Mouse (Mus musculus): ENCODE measurements at regions not wholly inside any gene's neighbourhood (a gene's known extent, or its start where the extent isn't known, plus 50 kb on each side); places are given as distances from the start of the nearest gene placed in this dataset.
A peak's percentile ranks its signal among the peaks of the same experiment; 100 is the strongest.

DNA sequence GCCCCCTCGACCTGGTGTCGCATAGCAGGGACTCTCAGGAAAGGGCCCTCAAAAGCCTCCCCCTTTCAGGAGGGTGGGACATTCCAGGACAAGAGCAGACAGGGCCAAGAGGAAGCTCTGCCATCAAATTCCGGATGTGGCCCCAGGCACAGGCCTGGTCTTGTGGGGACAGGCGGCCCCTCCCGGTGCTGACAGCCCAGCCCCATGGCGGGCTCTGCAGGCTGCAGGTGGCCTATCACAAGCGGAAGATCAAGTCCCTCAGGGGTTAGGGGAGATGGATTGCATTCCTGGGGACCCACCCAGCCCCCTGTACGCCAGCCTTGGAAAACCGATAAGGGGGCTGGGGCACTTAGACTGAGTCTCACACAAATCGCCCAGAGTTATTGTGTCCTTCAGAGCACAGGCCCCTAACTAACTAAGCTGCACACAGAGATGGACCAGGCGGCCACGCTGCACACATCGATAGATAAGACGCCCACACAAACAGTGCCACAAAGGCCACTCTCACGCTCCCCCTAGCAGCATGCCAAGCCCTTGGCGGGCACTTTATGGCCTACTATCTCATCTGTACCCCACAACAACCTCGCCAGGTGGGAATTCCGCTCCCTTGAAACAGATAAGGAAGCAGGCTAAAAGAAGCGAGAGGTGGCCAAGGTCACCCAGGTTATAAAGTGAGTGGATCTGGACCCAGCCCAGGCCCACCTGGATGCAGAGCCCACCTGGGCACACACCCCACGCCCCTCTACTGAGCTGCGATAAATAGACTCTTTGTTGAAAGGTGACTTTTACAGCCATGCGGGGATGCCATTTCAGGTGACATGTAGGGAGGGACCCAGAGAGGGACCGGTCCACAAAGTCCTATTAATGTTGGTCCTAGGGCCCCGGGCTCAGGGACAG lies 55.5 kb downstream of the Gm5294 start:
- H3K27ac ChIP-seq: peak overlapping the region; percentile 56
- H3K4me1 ChIP-seq (replicated peaks): peaks cover 10% of the 10 kb centered on the region
- H3K36me3 ChIP-seq: no peaks in the 10 kb centered on the region
- 75% methylated on average over 24 of the region's 24 CpGs for WGBS
- DNase-seq (ENCODE audit: low spot score): peak; percentile 13
- H3K4me3 ChIP-seq: no peak overlapping the region
- H3K9me3 ChIP-seq: no peaks in the 10 kb centered on the region
- H3K27me3 ChIP-seq (ENCODE audit: insufficient read depth, poor library complexity, severe bottlenecking): no peaks in the 10 kb centered on the region

DNA sequence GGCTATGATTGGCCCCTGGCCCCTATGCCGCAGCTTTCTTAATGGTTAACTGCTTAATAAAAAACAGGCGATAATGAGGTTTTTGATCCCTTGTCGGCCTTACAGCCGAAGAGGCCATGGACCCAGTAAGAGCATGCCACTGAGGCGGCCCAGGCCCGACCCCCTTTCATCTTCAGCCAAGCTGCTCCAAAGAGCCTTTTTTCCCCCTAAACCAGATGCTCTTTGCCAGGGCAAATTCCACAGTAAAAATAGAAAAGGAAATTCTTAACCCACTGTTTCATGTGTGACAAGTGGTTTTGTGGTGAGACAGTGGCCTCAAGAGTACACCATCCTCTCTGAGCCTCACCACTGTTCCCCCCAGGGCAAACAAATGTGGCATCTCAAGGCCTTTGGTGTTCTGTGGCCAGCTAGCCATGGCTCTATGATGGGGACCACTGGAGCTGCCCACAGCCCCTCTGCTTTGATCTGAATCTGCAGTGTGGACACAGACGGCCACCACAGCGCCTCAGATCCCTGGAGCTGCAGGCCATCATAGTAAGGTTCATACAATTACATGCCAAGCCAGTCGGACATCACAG lies 61.9 kb downstream of the Gm5294 start:
- Histone ChIP-seq H3K4me1 (replicated peaks) (peaks cover 10% of the 10 kb centered on the region; the same call in 1 of the 2 replicates), H3K27ac (no peak overlapping the region; the same call in 1 of the 2 replicates), H3K9me3 (no peaks in the 10 kb centered on the region), H3K36me3 (no peaks in the 10 kb centered on the region), H3K4me3 (no peak overlapping the region), H3K27me3 (ENCODE audit: insufficient read depth, poor library complexity, severe bottlenecking) (no peaks in the 10 kb centered on the region)
- 64% methylated on average over 9 of the region's 9 CpGs for WGBS
- no peak for DNase-seq (ENCODE audit: low spot score)

DNA sequence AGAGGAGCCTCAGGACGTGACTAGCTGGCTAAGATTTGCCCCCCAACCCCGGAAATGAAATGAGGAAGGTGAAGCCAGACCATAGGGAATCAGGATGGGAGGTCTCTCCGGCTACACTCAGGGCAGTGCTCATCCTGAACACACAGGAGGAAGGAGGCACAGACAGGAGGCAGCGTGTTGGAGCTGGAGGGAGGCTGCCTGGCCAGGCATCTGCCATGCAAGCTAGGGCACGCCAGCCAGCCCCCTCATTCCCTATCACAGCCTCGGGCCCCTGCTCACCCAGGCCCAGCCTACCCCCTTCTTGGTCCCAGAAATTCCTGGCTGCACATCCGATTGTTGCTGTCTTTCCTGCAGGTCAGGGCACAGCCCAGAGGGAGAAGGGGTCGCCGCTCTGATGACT lies 63.7 kb downstream of the Gm5294 start:
- Histone ChIP-seq H3K4me3 (no peak overlapping the region), H3K36me3 (no peaks in the 10 kb centered on the region), H3K9me3 (no peaks in the 10 kb centered on the region), H3K4me1 (replicated peaks) (peaks cover 10% of the 10 kb centered on the region; the same call in 1 of the 2 replicates), H3K27ac (no peak overlapping the region), H3K27me3 (ENCODE audit: insufficient read depth, poor library complexity, severe bottlenecking) (no peaks in the 10 kb centered on the region; the same call in 1 of the 2 replicates)
- no peak for DNase-seq (ENCODE audit: low spot score)
- WGBS: 65% methylated on average over 9 of the region's 9 CpGs

DNA sequence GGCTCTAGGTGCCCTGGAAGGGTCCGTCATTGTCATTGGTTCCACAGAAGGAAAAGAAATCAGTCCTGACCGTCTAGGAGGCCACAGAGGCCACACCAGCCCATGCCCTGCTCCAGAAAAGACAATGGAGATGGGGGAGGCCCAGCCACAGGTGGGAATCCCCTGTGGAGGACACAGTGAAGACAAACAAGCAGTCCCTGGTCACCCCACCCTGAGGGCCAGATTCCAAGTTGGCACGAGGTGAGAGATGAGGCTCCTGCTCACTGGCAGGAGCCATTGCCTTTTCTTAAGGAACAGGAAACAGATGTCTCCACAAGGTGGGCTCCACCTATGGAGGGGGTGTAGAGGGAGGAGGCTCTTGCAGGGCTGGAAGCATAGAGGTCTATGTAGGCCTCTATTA lies 66.0 kb downstream of the Gm5294 start:
- Histone ChIP-seq H3K9me3 (no peaks in the 10 kb centered on the region), H3K4me1 (replicated peaks) (peaks cover 10% of the 10 kb centered on the region; the same call in 1 of the 2 replicates), H3K4me3 (no peak overlapping the region), H3K36me3 (no peaks in the 10 kb centered on the region), H3K27me3 (ENCODE audit: insufficient read depth, poor library complexity, severe bottlenecking) (no peaks in the 10 kb centered on the region; the same call in 1 of the 2 replicates), H3K27ac (no peak overlapping the region)
- WGBS: 74% methylated on average over 3 of the region's 3 CpGs
- DNase-seq (ENCODE audit: low spot score): no peak

DNA sequence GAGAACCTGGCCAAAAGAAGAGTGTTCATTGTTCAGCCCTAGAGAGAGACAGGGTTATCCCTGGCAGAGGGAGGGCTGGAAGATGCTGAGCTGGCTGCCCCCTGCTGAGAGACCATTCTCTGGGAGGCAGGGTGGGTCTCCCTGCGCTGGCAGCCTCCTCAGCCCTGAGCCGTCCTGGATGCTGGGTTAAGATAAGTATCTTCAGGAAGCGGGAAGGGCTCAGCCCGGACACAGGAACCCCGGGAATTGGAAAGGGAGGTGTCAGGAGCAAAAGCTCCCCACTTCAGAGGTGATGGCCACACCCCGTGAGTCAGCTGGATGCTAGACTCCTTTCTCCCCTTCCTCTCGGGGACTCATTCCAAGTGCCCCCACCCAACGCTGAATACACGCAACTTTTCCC lies 68.9 kb downstream of the Gm5294 start:
- H3K4me3 ChIP-seq: no peak overlapping the region
- H3K27me3 ChIP-seq (ENCODE audit: insufficient read depth, poor library complexity, severe bottlenecking): no peaks in the 10 kb centered on the region; the same call in 1 of the 2 replicates
- H3K9me3 ChIP-seq: no peaks in the 10 kb centered on the region
- no peak for DNase-seq (ENCODE audit: low spot score)
- no peaks in the 10 kb centered on the region for H3K36me3 ChIP-seq
- 65% methylated on average over 9 of the region's 9 CpGs for whole genome bisulfite sequencing
- H3K27ac ChIP-seq: no peak overlapping the region
- H3K4me1 ChIP-seq (replicated peaks): no peaks in the 10 kb centered on the region

DNA sequence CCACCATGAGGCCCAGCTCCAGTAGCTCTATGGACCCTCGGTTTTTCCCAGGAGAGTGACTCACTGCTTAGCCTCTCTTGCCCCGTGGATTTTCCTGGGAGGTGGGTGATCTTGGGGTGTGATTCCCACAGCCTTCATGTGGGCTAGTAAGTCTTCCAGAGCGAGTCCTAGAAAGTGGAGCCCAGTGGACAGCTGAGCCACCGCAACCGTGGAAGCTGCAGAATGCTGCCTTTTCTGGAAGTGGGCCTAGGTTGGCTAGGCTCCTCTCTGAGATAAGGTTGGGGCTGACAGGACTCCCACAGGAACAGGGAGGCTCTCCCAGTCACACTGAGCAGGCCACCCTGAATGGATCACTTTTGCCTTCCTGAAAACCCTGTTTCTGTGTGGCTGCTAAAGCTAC lies 69.9 kb downstream of the Gm5294 start:
- no peaks in the 10 kb centered on the region for H3K36me3 ChIP-seq
- H3K27me3 ChIP-seq (ENCODE audit: insufficient read depth, poor library complexity, severe bottlenecking): no peaks in the 10 kb centered on the region; the same call in 1 of the 2 replicates
- no peaks in the 10 kb centered on the region for H3K9me3 ChIP-seq
- no peak overlapping the region for H3K27ac ChIP-seq
- WGBS: 77% methylated on average over 5 of the region's 5 CpGs
- no peak for DNase-seq (ENCODE audit: low spot score)
- H3K4me3 ChIP-seq: no peak overlapping the region
- H3K4me1 ChIP-seq (replicated peaks): no peaks in the 10 kb centered on the region

DNA sequence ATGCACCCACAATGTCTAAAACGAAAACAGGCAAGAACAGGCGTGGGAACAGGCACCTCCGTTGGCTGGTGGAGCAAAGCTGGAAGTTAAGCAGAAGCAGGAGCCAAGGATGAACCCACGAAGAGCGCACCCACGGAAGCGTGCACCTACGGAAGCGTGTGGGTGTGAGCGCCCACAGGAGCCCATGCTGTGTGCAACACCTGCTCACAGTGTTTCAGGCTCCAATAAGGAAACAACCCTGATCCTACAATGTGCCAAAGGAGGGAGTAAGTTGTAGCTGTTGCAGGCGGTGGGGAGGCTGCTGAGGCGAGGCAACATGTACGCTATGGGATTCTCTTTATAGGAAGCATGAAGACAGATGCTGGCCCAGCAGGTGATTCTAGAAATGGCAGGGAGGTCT lies 74.6 kb downstream of the Gm5294 start:
- no peaks in the 10 kb centered on the region for H3K9me3 ChIP-seq
- 91% methylated on average over 13 of the region's 13 CpGs for WGBS
- H3K27me3 ChIP-seq (ENCODE audit: insufficient read depth, poor library complexity, severe bottlenecking): no peaks in the 10 kb centered on the region
- H3K4me3 ChIP-seq: no peak overlapping the region
- peaks cover 9% of the 10 kb centered on the region for H3K4me1 ChIP-seq (replicated peaks)
- no peaks in the 10 kb centered on the region for H3K36me3 ChIP-seq
- no peak overlapping the region for H3K27ac ChIP-seq
- DNase-seq (ENCODE audit: low spot score): no peak

DNA sequence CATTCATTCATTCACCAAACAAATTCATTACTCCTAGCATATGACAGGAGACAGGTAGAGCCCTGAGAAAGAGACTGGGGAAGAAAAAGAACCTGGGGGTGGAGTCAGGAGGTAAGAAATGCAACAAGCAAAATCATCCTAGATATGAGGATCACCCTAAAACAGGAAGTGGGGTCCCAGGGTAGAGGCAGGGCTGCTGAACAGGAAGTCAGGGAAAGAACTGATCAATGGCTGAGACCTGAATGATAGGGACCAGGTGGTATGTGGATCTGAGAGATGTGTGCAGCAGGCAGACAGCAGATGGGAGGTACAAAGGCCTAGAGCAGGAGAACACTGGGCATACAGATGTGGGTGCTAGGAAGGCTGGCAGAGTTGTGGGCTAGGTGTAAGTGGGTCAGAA lies 77.4 kb downstream of the Gm5294 start:
- Histone ChIP-seq H3K4me1 (replicated peaks) (peaks cover 9% of the 10 kb centered on the region), H3K36me3 (no peaks in the 10 kb centered on the region), H3K27ac (no peak overlapping the region), H3K9me3 (no peaks in the 10 kb centered on the region), H3K27me3 (ENCODE audit: insufficient read depth, poor library complexity, severe bottlenecking) (no peaks in the 10 kb centered on the region), H3K4me3 (no peak overlapping the region)
- no peak for DNase-seq (ENCODE audit: low spot score)

DNA sequence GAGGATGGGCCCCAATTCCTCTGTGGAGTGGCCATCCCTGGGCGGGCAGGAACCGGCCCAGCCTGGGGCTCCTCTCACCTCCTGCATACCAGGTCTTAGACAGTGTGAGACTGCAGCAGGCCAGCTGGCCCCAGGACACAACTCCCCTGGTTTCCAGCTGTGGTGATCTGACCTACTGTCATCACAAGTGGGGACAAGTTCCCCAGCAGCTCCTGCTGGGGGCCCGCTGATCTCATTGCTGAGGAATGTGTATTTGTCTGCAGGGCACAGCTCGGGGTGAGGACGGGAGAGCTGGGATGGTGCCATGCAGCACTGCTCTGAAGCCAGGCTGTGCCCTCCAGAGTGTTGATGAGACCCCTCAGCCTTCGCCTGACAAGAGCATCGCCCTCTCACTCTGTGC lies 78.6 kb downstream of the Gm5294 start:
- peak overlapping the region; percentile 29; the same call in 1 of the 2 replicates for H3K27ac ChIP-seq
- no peaks in the 10 kb centered on the region for H3K9me3 ChIP-seq
- peaks cover 9% of the 10 kb centered on the region for H3K4me1 ChIP-seq (replicated peaks)
- no peak overlapping the region for H3K4me3 ChIP-seq
- no peaks in the 10 kb centered on the region for H3K36me3 ChIP-seq
- WGBS: 46% methylated on average over 7 of the region's 7 CpGs
- no peak for DNase-seq (ENCODE audit: low spot score)
- H3K27me3 ChIP-seq (ENCODE audit: insufficient read depth, poor library complexity, severe bottlenecking): no peaks in the 10 kb centered on the region

DNA sequence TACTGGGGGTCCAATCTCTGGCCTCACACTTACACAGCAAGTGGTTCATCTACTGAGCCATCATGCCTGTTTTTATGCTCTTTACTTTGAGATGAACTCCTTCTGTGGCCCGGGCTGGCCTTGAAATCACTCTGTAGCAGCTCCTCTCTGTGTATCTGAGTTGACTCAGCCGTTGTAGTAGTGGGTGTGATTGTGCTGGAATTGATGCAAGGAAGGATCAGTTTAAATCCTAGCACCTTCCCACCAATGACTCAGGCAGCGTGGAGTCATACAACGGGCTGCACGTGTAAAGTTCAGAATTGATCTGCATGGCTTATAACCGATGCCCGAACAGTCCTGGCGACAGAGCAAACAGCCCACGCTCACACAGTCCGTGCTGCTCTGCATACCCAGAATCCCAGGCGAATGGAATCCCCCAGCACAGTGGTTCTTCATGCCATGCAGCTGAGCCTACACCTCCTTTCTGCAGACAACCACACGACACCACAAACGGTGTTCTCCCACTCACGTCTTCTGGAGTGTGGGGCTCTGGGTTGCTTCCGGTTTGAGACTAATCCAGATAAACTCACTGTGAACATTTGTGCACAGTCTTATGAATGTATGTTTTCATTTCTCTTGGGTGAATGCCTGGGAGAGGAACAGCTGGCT lies 81.2 kb downstream of the Gm5294 start:
- no peak overlapping the region for H3K27ac ChIP-seq
- no peaks in the 10 kb centered on the region for H3K36me3 ChIP-seq
- DNase-seq (ENCODE audit: low spot score): no peak
- no peaks in the 10 kb centered on the region for H3K27me3 ChIP-seq (ENCODE audit: insufficient read depth, poor library complexity, severe bottlenecking)
- no peak overlapping the region for H3K4me3 ChIP-seq
- 91% methylated on average over 15 of the region's 15 CpGs for WGBS
- peaks cover 9% of the 10 kb centered on the region for H3K4me1 ChIP-seq (replicated peaks)
- H3K9me3 ChIP-seq: no peaks in the 10 kb centered on the region

DNA sequence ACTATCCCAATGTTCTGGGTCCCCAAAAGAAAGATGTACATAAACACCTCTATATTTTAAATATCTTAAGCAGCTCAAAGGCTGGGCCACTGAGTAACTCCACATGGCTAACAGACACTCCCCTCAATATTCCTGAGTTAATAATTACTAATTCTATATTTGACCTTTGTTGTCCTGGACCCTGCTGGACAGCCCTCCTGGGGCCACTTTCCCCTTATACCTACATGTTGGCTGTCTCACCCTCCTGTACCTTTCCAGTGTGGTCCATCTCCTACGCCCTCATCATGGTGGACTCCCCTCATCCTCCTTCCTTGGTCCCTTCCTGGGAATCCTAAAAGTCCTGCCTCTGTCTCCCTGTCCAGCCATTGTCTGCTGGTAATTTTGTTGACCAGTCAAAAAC lies 82.4 kb downstream of the Gm5294 start:
- WGBS: 90% methylated on average over 1 of the region's 1 CpGs
- no peaks in the 10 kb centered on the region for H3K9me3 ChIP-seq
- no peaks in the 10 kb centered on the region for H3K36me3 ChIP-seq
- peaks cover 9% of the 10 kb centered on the region for H3K4me1 ChIP-seq (replicated peaks)
- DNase-seq (ENCODE audit: low spot score): no peak
- no peak overlapping the region for H3K4me3 ChIP-seq
- no peak overlapping the region for H3K27ac ChIP-seq
- no peaks in the 10 kb centered on the region for H3K27me3 ChIP-seq (ENCODE audit: insufficient read depth, poor library complexity, severe bottlenecking)

DNA sequence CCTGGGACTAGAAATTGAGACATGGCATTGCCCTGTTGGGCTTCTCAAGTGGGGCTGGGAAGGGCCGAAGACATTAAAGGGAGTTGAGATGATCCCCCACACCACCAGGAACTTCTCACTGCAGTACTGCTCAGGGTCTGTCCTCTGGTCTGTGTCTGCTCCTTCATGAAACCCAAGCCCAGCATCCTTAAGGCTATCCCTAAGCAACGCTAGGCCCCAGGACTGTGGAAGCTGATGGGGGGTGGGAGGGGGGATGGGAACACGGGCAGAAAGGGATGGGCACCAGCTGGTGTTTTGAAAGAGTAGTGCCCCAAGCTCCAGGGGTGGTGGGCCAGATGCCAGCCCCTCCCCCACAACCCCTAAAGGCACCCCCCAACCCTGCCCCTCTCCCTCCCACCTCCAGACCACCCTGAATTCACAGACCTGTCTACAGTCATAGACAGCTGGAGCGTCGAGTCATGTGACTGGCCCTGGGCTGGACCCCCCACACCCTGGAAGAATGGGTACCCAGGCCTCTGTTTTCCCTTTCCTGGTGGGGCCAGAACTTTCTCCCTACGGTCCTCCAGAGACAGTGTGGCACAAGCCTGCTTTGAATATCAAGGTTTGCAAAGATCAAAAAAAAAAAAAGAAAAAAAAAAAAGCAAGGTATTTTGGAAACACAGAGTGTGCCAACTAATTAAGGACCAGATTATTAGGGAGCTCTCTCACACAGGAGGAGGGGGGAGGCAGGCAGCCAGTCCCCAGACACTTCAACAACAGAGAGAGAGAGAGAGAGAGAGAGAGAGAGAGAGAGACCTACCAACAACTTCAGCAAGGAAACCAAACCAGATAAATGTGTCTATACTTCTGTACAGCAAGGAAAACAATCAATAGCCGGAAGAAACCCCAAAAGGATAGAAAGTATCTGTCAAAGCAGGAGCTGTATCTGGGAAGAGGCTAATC lies 85.1 kb downstream of the Pdgfa start:
- 72% methylated on average over 7 of the region's 7 CpGs for WGBS
- H3K9me3 ChIP-seq: no peaks in the 10 kb centered on the region
- no peaks in the 10 kb centered on the region for H3K27me3 ChIP-seq (ENCODE audit: insufficient read depth, poor library complexity, severe bottlenecking)
- H3K36me3 ChIP-seq: no peaks in the 10 kb centered on the region
- H3K27ac ChIP-seq: no peak overlapping the region; the same call in 1 of the 2 replicates
- DNase-seq (ENCODE audit: low spot score): no peak
- H3K4me3 ChIP-seq: no peak overlapping the region
- H3K4me1 ChIP-seq (replicated peaks): peaks cover 35% of the 10 kb centered on the region

Data from hindbrain, embryonic 10.5 days (tissue).